17 mouse cellular contexts compared by ENCODE assay signal in genomic region chrX:72956486-72956885, GRCm38 (mm10). TPM values are rescaled to one million over a fixed set of nuclear protein-coding genes. Genes with fewer than 3 reads are reported as not detected.
"Had no signal": no experiment of that assay in that cellular context is flagged by ENCODE, and none has a peak within 500 bp of the region (broad histone marks: within the 10 kb centered on the region; RNA-seq: fewer than 3 reads in every experiment).

No protein-coding gene starts in this region.

- ATAC-seq: lung, postnatal 0 days; midbrain, embryonic 13.5 days; midbrain, embryonic 15.5 days had no signal

- H3K9me3 ChIP-seq: lung, embryonic 15.5 days; megakaryocyte, embryonic 14.5 days; midbrain, embryonic 13.5 days; midbrain, embryonic 15.5 days; neural tube, embryonic 12.5 days; stomach, embryonic 15.5 days had no signal

- H3K4me1 ChIP-seq: lung, embryonic 15.5 days; megakaryocyte, embryonic 14.5 days; midbrain, embryonic 13.5 days; midbrain, embryonic 15.5 days; neural tube, embryonic 12.5 days; stomach, embryonic 15.5 days had no signal

- DNase-seq: lung, adult 2 months; lung, postnatal 14 days; lung, postnatal 36 days; right cerebral cortex, postnatal 14 days; thymus, adult 2 months; thymus, postnatal 25 days; thymus, postnatal 4 days had no signal

- H3K4me2 ChIP-seq: lung, embryonic 15.5 days; midbrain, embryonic 11.5 days; midbrain, embryonic 13.5 days; midbrain, embryonic 15.5 days; neural tube, embryonic 12.5 days; stomach, embryonic 15.5 days had no signal

- H3K27ac ChIP-seq: lung, embryonic 15.5 days; macrophage; midbrain, embryonic 13.5 days; midbrain, embryonic 15.5 days; neural tube, embryonic 12.5 days; stomach, embryonic 15.5 days; stomach, postnatal 0 days had no signal

- H3K4me3 ChIP-seq: lung, embryonic 15.5 days; megakaryocyte, embryonic 14.5 days; midbrain, embryonic 13.5 days; midbrain, embryonic 15.5 days; neural tube, embryonic 12.5 days; stomach, embryonic 15.5 days had no signal

- H3K9ac ChIP-seq: lung, embryonic 15.5 days; midbrain, embryonic 13.5 days; midbrain, embryonic 15.5 days; neural tube, embryonic 12.5 days; stomach, embryonic 15.5 days had no signal

- H3K36me3 ChIP-seq: lung, embryonic 15.5 days; stomach, embryonic 15.5 days had no signal

- H3K27me3 ChIP-seq: lung, embryonic 15.5 days; midbrain, embryonic 13.5 days; midbrain, embryonic 15.5 days; neural tube, embryonic 12.5 days; stomach, embryonic 15.5 days had no signal

RNA-seq across cellular contexts. Expression of gene Zfp185, which starts 30.7 kb away (rescaled TPM):
- polyA plus RNA-seq: macrophage had no signal
